Mouse (Mus musculus) cerebellum, postnatal 10 days (tissue): Measurements from ENCODE around the gene Cpxm2.
A peak's percentile ranks its signal among the peaks of the same experiment; 100 is the strongest.

Source experiments
- DNase-seq, 2 experiments: peaks; one replicate each; pipeline ENCODE4 v3.0.0; 2021; ENCODE audit warnings: mixed read lengths in 2 of 2

The Cpxm2 gene

GRCm38 (mm10) chr7:132128687-132129086 is 25.9 kb downstream of the Cpxm2 start:
- DNase-seq: peak; percentile 29 to 47

GRCm38 (mm10) chr7:132124948-132125347 is 29.6 kb downstream of the Cpxm2 start:
- no peak for DNase-seq

GRCm38 (mm10) chr7:132123211-132123610 is 31.3 kb downstream of the Cpxm2 start:
- no peak for DNase-seq

- DNase-seq: no peak
These were observed 34.7 kb downstream of the Cpxm2 start for GRCm38 (mm10) chr7:132119817-132120216.

- peak in 1 of 2 experiments; percentile 13 for DNase-seq
These were observed 42.8 kb downstream of the Cpxm2 start for GRCm38 (mm10) chr7:132111770-132112169.

GRCm38 (mm10) chr7:132110308-132110707 is 44.2 kb downstream of the Cpxm2 start:
- no peak for DNase-seq

GRCm38 (mm10) chr7:132106891-132107290 is 47.6 kb downstream of the Cpxm2 start:
- no peak for DNase-seq

GRCm38 (mm10) chr7:132105326-132105725 is 49.2 kb downstream of the Cpxm2 start:
- DNase-seq: no peak

GRCm38 (mm10) chr7:132098441-132098840 is 56.1 kb downstream of the Cpxm2 start:
- DNase-seq: no peak

GRCm38 (mm10) chr7:132094666-132095065 is 59.9 kb downstream of the Cpxm2 start:
- no peak for DNase-seq

GRCm38 (mm10) chr7:132091551-132091950 is 63.0 kb downstream of the Cpxm2 start:
- no peak for DNase-seq

GRCm38 (mm10) chr7:132088606-132089005 is 65.9 kb downstream of the Cpxm2 start:
- DNase-seq: no peak

GRCm38 (mm10) chr7:132088181-132088580 is 66.4 kb downstream of the Cpxm2 start:
- DNase-seq: peak in 1 of 2 experiments; percentile 10

- DNase-seq: no peak
These were observed 78.7 kb downstream of the Cpxm2 start for GRCm38 (mm10) chr7:132075825-132076224.

- no peak for DNase-seq
These were observed 80.0 kb downstream of the Cpxm2 start for GRCm38 (mm10) chr7:132074503-132074902.

GRCm38 (mm10) chr7:132070877-132071625 is 83.5 kb downstream of the Cpxm2 start:
- DNase-seq: no peak

- no peak for DNase-seq
These were observed 86.6 kb downstream of the Cpxm2 start for GRCm38 (mm10) chr7:132067951-132068350.

- DNase-seq: no peak
These were observed 87.0 kb downstream of the Cpxm2 start for GRCm38 (mm10) chr7:132067511-132067910.

- no peak for DNase-seq
These were observed 94.4 kb downstream of the Cpxm2 start for GRCm38 (mm10) chr7:132060116-132060515.

- no peak for DNase-seq
These were observed 98.0 kb downstream of the Cpxm2 start for GRCm38 (mm10) chr7:132056565-132056964.

GRCm38 (mm10) chr7:132046662-132047061 is 107.9 kb downstream of the Cpxm2 start:
- DNase-seq: no peak

GRCm38 (mm10) chr7:132031940-132032531 is 122.5 kb downstream of the Cpxm2 start:
- peak; percentile 46 to 58 for DNase-seq

- DNase-seq: no peak
These were observed 127.9 kb downstream of the Cpxm2 start for GRCm38 (mm10) chr7:132026671-132027070.

GRCm38 (mm10) chr7:132025591-132025990 is 128.9 kb downstream of the Cpxm2 start:
- DNase-seq: peak in 1 of 2 experiments; percentile 37
